ENCODE assay signal across 9 mouse cellular contexts in genomic region chr5:107221892-107222669, GRCm38 (mm10).
DNase-seq lines count a peak whose midpoint lies in the region; ATAC-seq and TF ChIP-seq lines count a peak whose summit lies in the region.
"Had no signal": no experiment of that assay in that cellular context is flagged by ENCODE, and none has a peak within 500 bp of the region (broad histone marks: within the 10 kb centered on the region; RNA-seq: fewer than 3 reads in every experiment).

No protein-coding gene starts in this region.

- no peaks in the 10 kb centered on the region for H3K4me1 ChIP-seq in hindbrain, embryonic 11.5 days (replicated peaks; ENCODE audit: control insufficient read depth, insufficient read depth, low read length)
- H3K4me1 ChIP-seq in hindbrain, embryonic 10.5 days (replicated peaks): peaks cover 45% of the 10 kb centered on the region
- peaks cover 46% of the 10 kb centered on the region for H3K4me1 ChIP-seq in lung, embryonic 16.5 days (replicated peaks; ENCODE audit: control insufficient read depth, insufficient read depth, low read length)
- peaks cover 11% of the 10 kb centered on the region for H3K4me1 ChIP-seq in thymus, adult 2 months (replicated peaks; ENCODE audit: control insufficient read depth, insufficient read depth, low read length)

- H3K27me3 ChIP-seq in hindbrain, embryonic 11.5 days (ENCODE audit: control insufficient read depth, insufficient read depth, low read length): no peaks in the 10 kb centered on the region
- H3K27me3 ChIP-seq in hindbrain, embryonic 10.5 days (ENCODE audit: insufficient read depth, poor library complexity, severe bottlenecking): no peaks in the 10 kb centered on the region
- H3K27me3 ChIP-seq in lung, embryonic 16.5 days (ENCODE audit: control insufficient read depth, insufficient read depth, low read depth, low read length): no peaks in the 10 kb centered on the region
- no peaks in the 10 kb centered on the region for H3K27me3 ChIP-seq in thymus, adult 2 months (ENCODE audit: control insufficient read depth, insufficient read depth, low read length)

- H3K4me2 ChIP-seq in hindbrain, embryonic 11.5 days (replicated peaks; ENCODE audit: low read depth, low read length): no peak overlapping the region
- H3K4me2 ChIP-seq in lung, embryonic 16.5 days (ENCODE audit: low read depth, low read length): no peak overlapping the region

- TF ChIP-seq CTCF in brain, embryonic 14.5 days (IDR thresholded peaks at IDR 0.05; ENCODE audit: borderline replicate concordance, extremely low read depth, insufficient read depth, insufficient read length): no peak
- TF ChIP-seq CTCF in thymus, adult 2 months (IDR thresholded peaks at IDR 0.05; ENCODE audit: borderline replicate concordance, control insufficient read depth, extremely low read depth, insufficient read depth, low read length, poor library complexity): no peak

- H3K9me3 ChIP-seq in hindbrain, embryonic 11.5 days (ENCODE audit: control insufficient read depth, low read length): no peaks in the 10 kb centered on the region
- no peaks in the 10 kb centered on the region for H3K9me3 ChIP-seq in hindbrain, embryonic 10.5 days
- H3K9me3 ChIP-seq in lung, embryonic 16.5 days (ENCODE audit: control insufficient read depth, low read length): no peaks in the 10 kb centered on the region

- H3K36me3 ChIP-seq in hindbrain, embryonic 11.5 days (ENCODE audit: control insufficient read depth, insufficient read depth, low read length): no peaks in the 10 kb centered on the region
- H3K36me3 ChIP-seq in hindbrain, embryonic 10.5 days: no peaks in the 10 kb centered on the region
- H3K36me3 ChIP-seq in lung, embryonic 16.5 days (ENCODE audit: control insufficient read depth, insufficient read depth, low read length): no peaks in the 10 kb centered on the region
- no peaks in the 10 kb centered on the region for H3K36me3 ChIP-seq in thymus, adult 2 months (ENCODE audit: control insufficient read depth, insufficient read depth, low read length)

- no peak for TF ChIP-seq POLR2A in brain, embryonic 14.5 days (IDR thresholded peaks at IDR 0.05; ENCODE audit: borderline replicate concordance, extremely low read depth, insufficient read depth, insufficient read length, poor library complexity, severe bottlenecking)
- no peak for TF ChIP-seq POLR2A in thymus, adult 2 months (IDR thresholded peaks at IDR 0.05; ENCODE audit: control insufficient read depth, extremely low read depth, insufficient read depth, low read length, poor library complexity)

- H3K27ac ChIP-seq in hindbrain, embryonic 11.5 days (ENCODE audit: low read depth, low read length): no peak overlapping the region
- H3K27ac ChIP-seq in hindbrain, embryonic 10.5 days: no peak overlapping the region
- H3K27ac ChIP-seq in lung, embryonic 16.5 days (ENCODE audit: low read length): peak overlapping the region; percentile 70
- H3K27ac ChIP-seq in thymus, adult 2 months (ENCODE audit: control insufficient read depth, insufficient read depth, low read length): no peak overlapping the region

- DNase-seq in hindbrain, embryonic 11.5 days (ENCODE audit: low spot score): peak; percentile 32
- no peak for DNase-seq in hindbrain, embryonic 10.5 days (ENCODE audit: low spot score)
- DNase-seq in brain, embryonic 14.5 days (ENCODE audit: low read depth): peak; percentile 54
- DNase-seq in heart, postnatal 14 days: peak; percentile 67 to 71
- no peak for DNase-seq in thymus, adult 2 months
- no peak for DNase-seq in thymus, postnatal 36 days
- no peak for DNase-seq in left cerebral cortex, adult 9 months (ENCODE audit: low spot score in 2 of 2)

- no peak overlapping the region for H3K4me3 ChIP-seq in hindbrain, embryonic 11.5 days (ENCODE audit: low read depth, low read length)
- no peak overlapping the region for H3K4me3 ChIP-seq in hindbrain, embryonic 10.5 days
- H3K4me3 ChIP-seq in lung, embryonic 16.5 days (ENCODE audit: low read length): no peak overlapping the region
- no peak overlapping the region for H3K4me3 ChIP-seq in thymus, adult 2 months (ENCODE audit: control insufficient read depth, insufficient read depth, low read length)
- H3K4me3 ChIP-seq: myocyte had no signal

- intact Hi-C loops in heart, postnatal 14 days (cut with DNase I): no loop called here

- WGBS in hindbrain, embryonic 11.5 days: 57% methylated on average over 17 of the region's 17 CpGs
- WGBS in hindbrain, embryonic 10.5 days: 73% methylated on average over 17 of the region's 17 CpGs
- WGBS in lung, embryonic 16.5 days: 43% methylated on average over 17 of the region's 17 CpGs
- 91% methylated on average over 17 of the region's 17 CpGs for WGBS in thymus, adult 2 months

- ATAC-seq in hindbrain, embryonic 11.5 days (ENCODE audit: low FRiP score): peak; percentile 60
- peak; percentile 41; the same call in 1 of the 2 replicates for ATAC-seq in lung, embryonic 16.5 days (ENCODE audit: low read depth)

- H3K9ac ChIP-seq in hindbrain, embryonic 11.5 days (ENCODE audit: low read depth, low read length): no peak overlapping the region
- no peak overlapping the region for H3K9ac ChIP-seq in lung, embryonic 16.5 days (ENCODE audit: low read length)

Comparison
In these comparisons a context has a peak if more than half of its experiments do, and no peak if none do; other contexts are left out.
1. DNase-seq: peak in hindbrain, embryonic 11.5 days (single experiment), brain, embryonic 14.5 days (single experiment) and heart, postnatal 14 days (2 of 2); none in hindbrain, embryonic 10.5 days (single experiment), thymus, adult 2 months (single experiment), thymus, postnatal 36 days (0 of 2) and left cerebral cortex, adult 9 months (0 of 2).